33 mouse cellular contexts compared by ENCODE assay signal in the genomic region with DNA sequence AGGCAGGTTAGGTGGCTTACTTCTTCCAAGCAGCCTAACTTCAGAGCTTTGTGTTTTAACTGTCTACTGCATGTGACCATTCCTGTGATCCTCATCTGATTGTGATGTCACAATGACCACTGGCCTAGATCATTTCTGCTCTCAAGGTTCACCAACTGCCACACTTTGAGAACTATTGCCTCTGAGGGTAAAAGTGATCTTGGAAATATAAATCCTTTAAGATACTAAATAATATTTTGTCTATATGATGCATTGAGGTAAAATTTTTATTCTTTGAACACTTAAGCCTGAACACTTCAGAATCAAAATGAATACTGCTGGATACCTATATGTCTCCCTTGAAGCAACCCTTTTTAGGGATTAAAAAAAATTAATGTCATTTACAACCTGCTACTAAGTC. TPM values are rescaled to one million over a fixed set of nuclear protein-coding genes. Genes with fewer than 3 reads are reported as not detected.
"Had no signal": no experiment of that assay in that cellular context is flagged by ENCODE, and none has a peak within 500 bp of the region (broad histone marks: within the 10 kb centered on the region; RNA-seq: fewer than 3 reads in every experiment).

A gene (minus strand): TSS at position 101 of the 400 bp plus-strand sequence.

- DNase-seq: cerebellum, adult 8-10 months; cerebellum, adult 9-10 months; cerebellum, adult 9-11 months; cerebellum, postnatal 25 days; cerebellum, postnatal 36 days; embryo, embryonic 11 days; forebrain, postnatal 0 days; gastrocnemius, adult 2 months; gastrocnemius, postnatal 10 days; gastrocnemius, postnatal 14 days; gastrocnemius, postnatal 25 days; gastrocnemius, postnatal 36 days had no signal

- ATAC-seq: forebrain, embryonic 13.5 days; forebrain, embryonic 14.5 days; forebrain, embryonic 15.5 days; forebrain, postnatal 0 days had no signal

- H3K4me2 ChIP-seq: embryonic facial prominence, embryonic 12.5 days; embryonic facial prominence, embryonic 13.5 days; embryonic facial prominence, embryonic 15.5 days; forebrain, embryonic 12.5 days; forebrain, embryonic 13.5 days; forebrain, embryonic 15.5 days had no signal

- H3K9ac ChIP-seq: embryonic facial prominence, embryonic 12.5 days; embryonic facial prominence, embryonic 13.5 days; embryonic facial prominence, embryonic 15.5 days; forebrain, embryonic 12.5 days; forebrain, embryonic 13.5 days; forebrain, embryonic 15.5 days; forebrain, postnatal 0 days had no signal

- H3K4me3 ChIP-seq: embryonic facial prominence, embryonic 10.5 days; embryonic facial prominence, embryonic 12.5 days; embryonic facial prominence, embryonic 13.5 days; embryonic facial prominence, embryonic 15.5 days; erythroblast, embryonic 14.5 days; forebrain, embryonic 10.5 days; forebrain, embryonic 12.5 days; forebrain, embryonic 13.5 days; forebrain, embryonic 15.5 days; gastrocnemius, adult 2 months; heart, adult 2 months had no signal

- H3K27ac ChIP-seq: embryonic facial prominence, embryonic 10.5 days; embryonic facial prominence, embryonic 12.5 days; embryonic facial prominence, embryonic 13.5 days; embryonic facial prominence, embryonic 15.5 days; forebrain, embryonic 10.5 days; forebrain, embryonic 12.5 days; forebrain, embryonic 13.5 days; forebrain, embryonic 15.5 days; gastrocnemius, adult 2 months; heart, adult 2 months had no signal

- H3K9me3 ChIP-seq: embryonic facial prominence, embryonic 10.5 days; embryonic facial prominence, embryonic 12.5 days; embryonic facial prominence, embryonic 13.5 days; embryonic facial prominence, embryonic 15.5 days; forebrain, embryonic 10.5 days; forebrain, embryonic 12.5 days; forebrain, embryonic 13.5 days; forebrain, embryonic 15.5 days had no signal

- H3K4me1 ChIP-seq: embryonic facial prominence, embryonic 10.5 days; embryonic facial prominence, embryonic 12.5 days; embryonic facial prominence, embryonic 13.5 days; embryonic facial prominence, embryonic 15.5 days had no signal

- H3K27me3 ChIP-seq: embryonic facial prominence, embryonic 12.5 days; embryonic facial prominence, embryonic 13.5 days; embryonic facial prominence, embryonic 15.5 days; forebrain, embryonic 12.5 days; forebrain, embryonic 13.5 days; forebrain, embryonic 15.5 days had no signal

- H3K36me3 ChIP-seq: embryonic facial prominence, embryonic 10.5 days; embryonic facial prominence, embryonic 12.5 days; embryonic facial prominence, embryonic 13.5 days; embryonic facial prominence, embryonic 15.5 days; forebrain, embryonic 10.5 days; forebrain, embryonic 12.5 days; forebrain, embryonic 15.5 days had no signal

RNA-seq across cellular contexts. Expression of the gene that starts here (rescaled TPM):
- total RNA-seq: forebrain, postnatal 0 days; gastrocnemius, adult 18-20 months; gastrocnemius, adult 2 months; gastrocnemius, adult 8-10 months; gastrocnemius, postnatal 10 days; gastrocnemius, postnatal 14 days; gastrocnemius, postnatal 25 days; gastrocnemius, postnatal 36 days; gastrocnemius, postnatal 4 days; granulocyte monocyte progenitor cell, adult 5-6 weeks; heart, adult 18-20 months; heart, adult 2 months had no signal
- polyA plus RNA-seq: embryonic facial prominence, embryonic 10.5 days; embryonic facial prominence, embryonic 11.5 days; embryonic facial prominence, embryonic 12.5 days; embryonic facial prominence, embryonic 13.5 days; embryonic facial prominence, embryonic 14.5 days; embryonic facial prominence, embryonic 15.5 days; erythroblast, embryonic 14.5 days; forebrain, embryonic 10.5 days; forebrain, embryonic 11.5 days; forebrain, embryonic 12.5 days; forebrain, embryonic 13.5 days; forebrain, embryonic 14.5 days; forebrain, embryonic 15.5 days; forebrain, embryonic 16.5 days; forebrain, postnatal 0 days; frontal cortex, adult 2 months had no signal
